Mouse (Mus musculus): ENCODE data around the gene C77080. TPM values are rescaled to one million over a fixed set of nuclear protein-coding genes. Genes with fewer than 3 reads are reported as not detected.
A peak's percentile ranks its signal among the peaks of the same experiment; 100 is the strongest.

Gene C77080
- total RNA-seq, 2 experiments from 2014 or later, result 6.5 to 8.6 TPM

GRCm38 (mm10) chr4:129211461-129211860 is 49.7 kb downstream of the C77080 start:
- DNase-seq, result peak; percentile 72

DNA sequence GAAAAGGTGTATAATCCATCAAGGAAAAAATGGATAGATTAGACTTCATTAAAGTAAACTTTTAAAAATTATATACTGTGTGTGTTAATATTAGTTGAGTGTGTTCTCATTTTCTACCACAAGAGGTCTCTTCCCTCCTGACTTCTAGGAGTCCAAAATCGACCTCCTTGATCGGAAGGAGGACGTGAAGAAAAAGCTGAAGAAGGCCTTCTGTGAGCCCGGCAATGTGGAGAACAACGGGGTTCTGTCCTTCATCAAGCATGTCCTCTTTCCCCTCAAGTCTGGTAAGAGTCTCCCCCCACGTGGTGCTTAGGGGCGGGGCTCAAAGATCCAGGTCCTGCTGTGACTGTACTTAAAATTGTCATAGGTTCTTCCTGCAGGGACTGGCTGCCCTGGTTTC is 51.7 kb downstream of the C77080 start:
- DNase-seq, result no peak

DNA sequence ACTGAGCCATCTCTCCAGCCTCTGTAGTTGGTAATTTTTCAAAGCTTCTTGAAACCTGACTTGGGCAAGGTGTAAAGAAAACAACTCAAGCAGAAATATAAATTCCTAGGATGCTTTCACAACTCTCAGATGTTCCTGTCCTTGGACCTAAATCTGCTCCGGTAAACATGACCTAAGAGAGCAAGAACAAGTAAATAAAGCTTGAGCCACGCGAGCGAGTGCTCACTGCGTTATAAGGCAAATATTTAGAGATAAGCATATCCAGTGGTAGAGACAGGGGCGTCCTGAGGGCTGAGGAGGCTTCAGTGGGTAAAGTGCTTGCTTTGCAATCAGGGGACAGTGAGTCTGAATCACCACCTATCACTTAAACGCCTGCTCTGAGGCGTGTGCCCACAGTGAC is 54.4 kb downstream of the C77080 start:
- no peak for DNase-seq

GRCm38 (mm10) chr4:129204655-129205054 is 56.5 kb downstream of the C77080 start:
- DNase-seq, result no peak

DNA sequence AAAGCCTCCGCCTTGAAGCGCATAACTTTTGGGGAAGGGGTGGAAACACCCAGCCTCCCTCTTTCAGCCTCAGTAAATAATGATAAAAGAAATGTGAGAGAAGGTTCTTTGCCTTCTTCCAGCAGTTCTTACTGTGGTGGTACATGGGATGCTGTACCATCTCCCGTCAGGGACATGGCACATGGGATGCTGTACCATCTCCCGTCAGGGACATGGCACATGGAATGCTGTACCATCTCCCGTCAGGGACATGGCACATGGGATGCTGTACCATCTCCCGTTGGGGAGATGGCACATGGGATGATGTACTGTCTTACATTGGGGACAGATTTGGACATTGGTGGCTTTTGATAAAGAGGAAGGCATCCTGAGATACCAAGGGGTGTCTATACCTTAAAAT is 63.7 kb downstream of the C77080 start:
- DNase-seq, result no peak

GRCm38 (mm10) chr4:129194280-129194679 is 66.9 kb downstream of the C77080 start:
- no peak for DNase-seq

- DNase-seq, result no peak
These were observed 69.5 kb downstream of the C77080 start for GRCm38 (mm10) chr4:129191691-129192090.

DNA sequence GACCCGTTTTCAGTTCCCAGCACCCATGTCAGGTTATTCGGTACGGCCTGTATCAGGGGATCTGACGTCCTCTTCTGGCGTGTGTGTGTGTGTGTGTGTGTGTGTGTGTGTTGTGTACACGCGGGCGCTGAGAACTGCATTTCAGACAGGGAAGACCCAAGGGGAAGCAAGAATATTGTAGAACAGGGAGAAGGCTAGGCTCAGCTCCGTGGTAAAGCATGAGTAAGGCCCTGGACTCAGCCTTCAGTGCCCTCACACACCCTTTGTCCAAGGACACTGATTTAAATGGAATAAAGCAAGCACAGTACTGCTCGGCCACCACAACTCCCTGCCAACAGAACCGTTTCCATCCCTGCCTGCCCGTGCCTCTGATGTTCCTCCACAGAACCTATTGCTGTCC is 70.7 kb downstream of the C77080 start:
- DNase-seq, result no peak

- DNase-seq, result peak; percentile 99
These were observed 71.4 kb downstream of the C77080 start, which contains the start of the genes S100pbp and Yars for GRCm38 (mm10) chr4:129189542-129190519. S100pbp (minus strand) TSS chr4:129189727. Yars (plus strand) TSS chr4:129189760.

DNA sequence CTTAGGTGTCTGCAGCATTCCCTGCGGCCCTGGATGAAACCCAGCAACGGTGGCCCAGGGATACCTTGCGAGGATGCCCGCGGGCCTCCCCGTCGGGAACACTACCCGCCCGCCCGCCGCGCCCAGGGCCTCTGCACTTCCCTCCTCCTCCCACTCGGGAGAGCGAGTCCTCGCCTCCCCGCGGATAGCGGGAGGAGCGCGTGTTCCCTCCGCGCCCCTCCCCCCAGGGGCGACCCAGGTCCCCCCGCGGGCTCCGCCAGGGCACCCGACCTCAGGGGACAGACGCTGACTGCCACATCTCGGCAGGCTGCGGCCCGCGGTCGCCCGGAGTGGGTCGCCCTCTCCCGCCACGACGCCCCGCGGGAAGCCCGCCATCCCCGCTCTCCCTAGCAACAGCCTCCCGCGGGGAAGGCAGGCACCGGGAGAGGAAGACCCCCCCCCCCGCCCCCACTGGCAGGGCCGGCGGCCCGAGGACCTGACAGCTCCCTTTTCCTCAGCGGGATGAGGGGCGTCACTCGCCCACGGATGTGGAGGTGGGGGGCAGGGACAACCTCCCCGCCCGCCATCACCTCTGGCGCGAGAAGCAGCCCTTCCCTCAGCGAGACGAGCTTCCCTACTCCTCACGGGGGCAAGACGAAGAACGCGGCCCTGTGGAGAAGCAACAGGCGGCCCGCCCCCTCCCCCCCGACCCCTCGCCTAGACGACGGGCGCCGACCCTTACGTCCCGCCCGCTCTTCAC is 72.2 kb downstream of the C77080 start:
- DNase-seq, result no peak

DNA sequence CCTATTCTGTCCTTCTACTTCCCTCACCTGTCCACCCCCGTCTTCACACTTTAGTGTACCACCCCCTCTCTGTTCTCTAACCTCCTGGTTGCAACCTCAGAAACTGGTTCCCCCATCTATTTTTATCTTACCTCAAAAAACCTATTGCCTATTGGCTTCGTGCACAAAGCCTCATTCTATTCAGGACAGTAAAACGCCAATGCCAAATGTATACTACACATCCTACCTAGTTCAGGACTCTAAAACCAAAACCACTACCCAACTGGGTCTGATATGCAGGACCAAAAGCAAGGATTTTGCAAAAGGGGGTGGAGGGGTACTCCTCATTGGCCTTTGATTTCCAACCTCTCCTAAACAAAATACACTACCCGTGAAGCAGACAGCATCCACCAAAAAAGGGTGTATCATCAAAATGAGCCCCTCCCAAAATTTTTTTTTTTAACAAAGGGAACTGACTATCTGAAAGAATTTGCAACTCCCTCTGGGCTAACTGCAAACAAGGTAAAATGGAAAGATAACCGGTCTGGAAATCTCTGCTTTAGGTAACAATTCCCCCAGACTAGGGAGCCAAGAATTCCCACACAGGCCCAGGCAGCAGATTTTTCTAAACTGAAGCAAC is 73.1 kb downstream of the C77080 start:
- DNase-seq, result no peak

DNA sequence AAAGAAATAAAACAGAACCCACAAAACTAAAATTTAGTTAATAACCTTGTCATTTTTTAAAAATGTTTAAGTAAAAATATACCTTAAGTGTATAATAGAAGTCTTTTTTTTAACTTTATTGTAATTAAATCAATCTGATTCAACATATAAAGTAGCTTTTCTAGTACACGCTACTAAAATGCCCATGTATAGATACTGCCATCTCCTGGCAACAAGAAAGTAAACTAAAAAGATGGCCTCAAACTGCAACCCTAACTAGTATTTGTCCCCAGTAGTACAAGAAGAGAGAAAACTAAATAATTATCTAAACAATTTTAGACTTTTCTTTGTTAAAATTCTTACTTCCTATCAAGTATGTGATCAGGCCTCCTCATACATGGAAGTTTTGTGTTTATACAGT is 81.6 kb downstream of the C77080 start:
- no peak for DNase-seq

DNA sequence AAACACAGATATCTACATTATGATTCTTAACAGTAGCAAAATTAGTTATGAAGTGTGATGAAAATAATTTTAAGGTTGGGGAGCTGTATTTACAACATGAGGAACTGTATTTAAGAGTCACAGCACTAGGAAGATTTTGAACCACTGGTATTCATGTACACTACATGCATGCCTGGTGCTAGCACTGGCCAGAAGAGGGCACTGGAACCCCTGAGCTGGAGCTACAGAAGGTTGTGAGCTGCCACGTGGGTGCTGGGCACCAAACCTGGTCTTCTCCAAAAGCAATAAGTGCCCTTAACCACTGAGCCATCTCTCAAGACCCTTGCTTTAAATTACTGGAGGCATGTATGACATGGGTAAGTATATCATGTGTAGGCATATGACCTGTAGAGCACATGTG is 88.7 kb downstream of the C77080 start:
- DNase-seq, result no peak

Small RNA genes within 50 kb of the gene (microRNA-seq; reads per million reads assigned to microRNA genes)
- 0 reads per million in 2 experiments for gene Gm22994

Other genes with a start within 250 kb of the C77080 start
- gene Rnf19b, start 203.1 kb downstream of the C77080 start, total RNA-seq (2021), result 10 to 100 TPM; 27.0 to 27.9 TPM
- not detected for gene Tmem54, start 155.9 kb downstream of the C77080 start, total RNA-seq (2021)
- gene Hpca, start 139.4 kb downstream of the C77080 start, total RNA-seq (2021), result under 1 TPM; 0.25 to 0.69 TPM
- 100 to 1,000 TPM; 101 to 105 TPM for gene Fndc5, start 124.4 kb downstream of the C77080 start, total RNA-seq (2021)
- gene S100pbp, start 71.7 kb downstream of the C77080 start, total RNA-seq (2021), result 10 to 100 TPM; 22.5 to 24.2 TPM
- gene Yars, start 71.6 kb downstream of the C77080 start, total RNA-seq (2021), result 10 to 100 TPM; 44.7 to 45.0 TPM
- gene Sync, start 26.2 kb upstream of the C77080 start, total RNA-seq (2021), result 1 to 10 TPM; 8.7 to 9.5 TPM
- gene Rbbp4, start 74.0 kb upstream of the C77080 start, total RNA-seq (2021), result 100 to 1,000 TPM; 195 to 199 TPM
- 10 to 100 TPM; 20.6 to 22.2 TPM for gene Zbtb8os, start 74.3 kb upstream of the C77080 start, total RNA-seq (2021)
- gene Zbtb8a, start 116.7 kb upstream of the C77080 start, total RNA-seq (2021), result 1 to 10 TPM; 8.7 to 9.0 TPM
- gene Zbtb8b, start 179.4 kb upstream of the C77080 start, total RNA-seq (2021), result 1 to 10 TPM in 1 of 2 experiments, under 1 TPM in 1; 0.92 to 1.2 TPM
- gene Bsdc1, start 200.2 kb upstream of the C77080 start, total RNA-seq (2021), result 10 to 100 TPM; 34.0 to 36.6 TPM
- not detected for gene Tssk3, start 229.6 kb upstream of the C77080 start, total RNA-seq (2021)
- not detected for gene Fam229a, start 229.8 kb upstream of the C77080 start, total RNA-seq (2021)

Data from heart, postnatal 4 days (tissue).